Mouse (Mus musculus) cerebellum, adult 2 months (tissue): ENCODE data around the gene Rps11.

Experiments used
- CTCF ChIP-seq: fragments of 200-500 bp; IDR thresholded peaks from 2 replicates; pipeline ENCODE4 v1.5.1; 2011; ENCODE audit warnings: low read depth, mild to moderate bottlenecking, control low read depth, low read length, moderate library complexity, borderline replicate concordance; ENCODE audit not compliant: insufficient read depth
- POLR2A ChIP-seq: fragments of 200-500 bp; IDR thresholded peaks from 2 replicates; pipeline ENCODE4 v1.6.1; 2011; ENCODE audit warnings: low read length, control low read depth, borderline replicate concordance; ENCODE audit not compliant: insufficient read depth

DNA sequence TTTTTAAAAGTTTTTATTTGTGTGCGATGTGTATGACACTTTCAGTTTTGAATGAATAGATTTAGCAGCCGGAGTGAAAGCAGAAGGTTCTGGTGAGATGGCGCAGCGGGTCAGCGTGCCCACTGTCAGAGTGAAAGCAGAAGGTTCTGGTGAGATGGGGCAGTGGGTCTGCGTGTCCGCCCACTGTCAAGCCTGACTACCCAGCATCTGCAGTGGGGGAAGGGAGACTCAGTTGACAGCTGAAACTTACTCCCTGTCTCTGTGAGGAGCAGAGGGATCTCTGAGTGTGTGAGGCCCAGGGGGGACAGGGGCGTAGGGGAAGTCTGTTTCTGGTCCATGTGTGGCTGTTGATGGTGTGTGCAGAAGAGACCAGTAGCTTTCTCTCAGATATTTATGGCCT is 6.7 kb downstream of the Rps11 start:
- no peak for TF ChIP-seq CTCF
- TF ChIP-seq POLR2A, result no peak
